Mouse (Mus musculus) gastrocnemius, postnatal 25 days (tissue): ENCODE data around the gene Wipf1. TPM values are rescaled to one million over a fixed set of nuclear protein-coding genes. Genes with fewer than 3 reads are reported as not detected.

Source experiments
- DNase-seq: peaks from one replicate; pipeline ENCODE4 v3.0.0; 2022
- total RNA-seq, 2 experiments: library from RNA; stranded (reverse); gene quantifications; 1 replicate in 1 of 2; 2 replicates in 1 of 2; pipeline ENCODE4 v1.2.3; 2021

Wipf1 gene
- total RNA-seq, 2 experiments from 2014 or later: 11.2 to 11.5 TPM

DNA sequence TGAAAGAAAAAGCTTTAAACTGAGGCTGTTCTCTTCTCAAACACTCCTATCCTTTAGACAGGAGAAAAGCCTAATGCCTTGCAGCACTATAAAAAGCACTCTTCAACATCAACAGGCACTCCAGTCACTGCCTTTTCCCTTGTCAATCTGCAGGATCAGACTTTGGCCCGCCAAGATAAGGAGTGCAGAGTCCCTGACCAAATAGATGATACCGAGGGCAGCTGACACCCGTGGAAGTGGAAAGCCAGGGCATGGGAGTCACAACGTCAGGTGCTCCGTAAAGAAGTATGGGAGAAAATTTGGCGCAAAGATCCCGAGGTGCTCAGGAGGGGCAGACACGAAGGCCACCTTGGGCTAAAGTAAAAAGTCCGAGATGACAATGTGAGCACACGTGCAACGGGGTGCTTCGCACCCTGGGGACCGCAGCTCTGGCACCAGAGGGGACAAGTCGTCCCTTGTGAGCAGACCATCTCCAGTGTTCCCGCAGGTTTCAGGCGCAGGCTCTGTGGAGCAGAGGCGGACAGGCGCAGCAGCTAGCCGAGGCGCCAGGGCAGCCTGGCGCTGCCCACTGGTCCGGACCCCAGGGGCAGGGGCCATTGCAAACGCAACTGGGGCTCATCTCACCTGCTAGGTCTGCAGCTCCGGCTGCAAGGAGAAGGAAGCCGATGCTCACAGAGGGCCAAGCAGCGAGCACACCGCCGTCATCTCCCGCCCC is 143.7 kb downstream of the Wipf1 start:
- no peak for DNase-seq

- DNase-seq: no peak
Observed at GRCm38 (mm10) chr2:73385172-73385571, 144.4 kb downstream of the Wipf1 start.

DNA sequence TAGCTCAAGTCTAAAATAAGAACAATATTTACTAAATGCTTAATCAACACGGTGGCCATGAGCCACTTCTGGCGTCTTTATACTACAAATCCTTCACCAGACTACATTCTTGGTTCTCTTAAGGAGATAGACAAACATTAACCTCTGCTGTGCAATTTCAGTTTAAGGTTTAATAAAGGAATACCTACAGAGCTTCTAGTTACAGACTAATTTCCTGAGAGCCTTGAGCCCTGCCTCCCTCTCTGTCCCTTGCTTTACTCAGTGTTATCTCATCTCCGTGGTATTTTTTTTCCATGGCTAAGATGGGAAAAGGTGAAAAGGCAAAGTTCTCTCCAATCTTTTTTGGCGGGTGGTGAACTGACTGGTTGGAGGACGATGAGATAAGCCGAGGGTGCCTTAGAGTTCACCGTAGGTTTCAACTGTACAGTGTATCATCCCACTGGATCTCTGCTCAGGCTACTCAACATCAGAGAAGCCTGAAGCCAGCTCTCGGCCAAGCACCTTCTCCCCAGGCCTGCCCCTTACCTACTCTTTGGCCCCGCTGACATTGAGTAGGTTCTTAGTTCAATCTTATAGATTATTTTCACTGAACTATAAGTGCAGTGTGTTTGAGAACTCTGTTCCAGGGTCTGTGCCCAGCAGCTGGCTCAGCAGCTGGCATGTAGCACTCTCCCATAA is 149.1 kb downstream of the Wipf1 start:
- no peak for DNase-seq

GRCm38 (mm10) chr2:73379656-73380055 is 149.9 kb downstream of the Wipf1 start:
- no peak for DNase-seq

Other genes starting within 250 kb of the Wipf1 start
- gene Scrn3, start 217.1 kb downstream of the Wipf1 start, total RNA-seq: 10 to 100 TPM; 30.4 to 33.6 TPM
- gene Cir1, start 217.0 kb downstream of the Wipf1 start, total RNA-seq: 10 to 100 TPM in 1 of 2 experiments, 1 to 10 TPM in 1; 9.9 to 10.0 TPM
- gene Gpr155, start 143.2 kb downstream of the Wipf1 start, total RNA-seq: 10 to 100 TPM; 10.0 to 12.1 TPM
- 1 to 10 TPM; 7.6 to 9.0 TPM for gene Chrna1, start 50.6 kb upstream of the Wipf1 start, total RNA-seq
- 1 to 10 TPM; 3.5 to 5.7 TPM for gene Chn1, start 245.6 kb upstream of the Wipf1 start, total RNA-seq